Mouse (Mus musculus) hindbrain, embryonic 14.5 days (tissue): Measurements from ENCODE around the gene Atf6. TPM values are rescaled to one million over a fixed set of nuclear protein-coding genes. Genes with fewer than 3 reads are reported as not detected.

Experiments used
- ATAC-seq: fragments of 200-750 bp; cut with Nextera tagmentation; 2 replicates; pipeline ENCODE4 v1.8.0; 2017; ENCODE audit warnings: moderate number of reproducible peaks, mild to moderate bottlenecking, moderate TSS enrichment, moderate library complexity; ENCODE audit not compliant: low FRiP score
- DNase-seq: peaks from one replicate; pipeline ENCODE4 v3.0.0-alpha.2; 2015; ENCODE audit warnings: low spot score
- H3K27ac ChIP-seq: fragments of 300-500 bp; sonication (generic); 2 replicates; pipeline ENCODE4 v1.5.1; 2014; ENCODE audit warnings: mild to moderate bottlenecking, moderate library complexity
- H3K27me3 ChIP-seq: fragments of 300-500 bp; sonication (generic); 2 replicates; pipeline ENCODE4 v1.6.1; 2014; ENCODE audit warnings: mild to moderate bottlenecking, low read length, mixed read lengths; ENCODE audit not compliant: control insufficient read depth, insufficient read depth
- H3K36me3 ChIP-seq: fragments of 300-500 bp; sonication (generic); replicated peaks from 2 replicates; pipeline ENCODE4 v1.6.1; 2014; ENCODE audit not compliant: control insufficient read depth, insufficient read depth
- H3K4me1 ChIP-seq: fragments of 300-500 bp; sonication (generic); replicated peaks from 2 replicates; pipeline ENCODE4 v1.6.1; 2014; ENCODE audit warnings: antibody characterized with exemption, low read length, mixed read lengths; ENCODE audit not compliant: control insufficient read depth, insufficient read depth
- H3K4me2 ChIP-seq: fragments of 300-500 bp; sonication (generic); replicated peaks from 2 replicates; pipeline ENCODE4 v1.6.1; 2014; ENCODE audit warnings: mild to moderate bottlenecking, moderate library complexity
- H3K4me3 ChIP-seq: fragments of 300-500 bp; sonication (generic); replicated peaks from 2 replicates; pipeline ENCODE4 v1.5.1; 2014; ENCODE audit warnings: mild to moderate bottlenecking, low read length
- H3K9ac ChIP-seq: fragments of 300-500 bp; sonication (generic); 2 replicates; pipeline ENCODE4 v1.6.1; 2014
- H3K9me3 ChIP-seq: fragments of 300-500 bp; sonication (generic); 2 replicates; pipeline ENCODE4 v1.6.1; 2016; ENCODE audit warnings: low read length; ENCODE audit not compliant: control insufficient read depth
- WGBS: fragments of 180-500 bp; shearing (Covaris S2); extraction: QIAGEN DNeasy Blood & Tissue Kit; methylation state at CpG from one replicate; pipeline ENCODE4 v1.1.7; 2014; 5-methylcytosine and 5-hydroxymethylcytosine counted together
- polyA plus RNA-seq: library from polyadenylated mRNA; unstranded; fragments of >200 nt; fragmentation: Nextera tagmentation; extraction: Ambion mirVana; gene quantifications from 2 replicates; pipeline ENCODE4 v1.2.1, GENCODE M21; 2014

The Atf6 gene
- polyA plus RNA-seq, 1 experiment from 2014 or later = 9.9 TPM

DNA sequence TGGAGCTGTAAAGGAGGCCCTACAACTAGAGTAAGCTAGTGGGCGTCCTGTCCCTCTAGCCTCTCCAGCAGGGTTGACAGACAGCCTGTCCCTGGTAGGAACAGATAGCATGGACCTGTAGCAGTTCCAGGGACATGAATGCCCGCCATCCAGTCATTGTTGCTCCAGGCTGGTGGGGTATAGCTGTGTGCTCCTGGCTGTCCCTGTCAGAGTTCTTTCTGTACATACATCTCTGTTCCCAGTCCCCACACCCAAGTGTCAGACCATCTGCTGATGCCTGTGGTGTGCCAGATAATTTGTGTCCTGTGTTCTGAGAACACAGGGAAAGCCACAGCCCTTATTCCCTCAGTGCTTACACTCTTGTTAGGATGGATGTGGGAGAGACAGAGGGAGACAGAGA lies 187.9 kb downstream of the Atf6 start:
- Histone ChIP-seq H3K27me3 (no peaks in the 10 kb centered on the region), H3K4me3 (no peak overlapping the region), H3K27ac (no peak overlapping the region), H3K4me1 (no peaks in the 10 kb centered on the region), H3K4me2 (no peak overlapping the region), H3K9ac (no peak overlapping the region), H3K9me3 (no peaks in the 10 kb centered on the region), H3K36me3 (0 out of 2 replicates have a peak, but pooled peaks cover 7% of the 10 kb centered on the region)
- DNase-seq (no peak), ATAC-seq (no peak)
- 88% methylated on average over 2 of the region's 2 CpGs for WGBS

- Histone ChIP-seq H3K4me1 (0 out of 2 replicates have a peak, but pooled peaks cover 3% of the 10 kb centered on the region), H3K9ac (no peak overlapping the region), H3K36me3 (0 out of 2 replicates have a peak, but pooled peaks cover 7% of the 10 kb centered on the region), H3K27me3 (no peaks in the 10 kb centered on the region), H3K4me3 (no peak overlapping the region), H3K4me2 (no peak overlapping the region), H3K27ac (no peak overlapping the region), H3K9me3 (no peaks in the 10 kb centered on the region)
- DNase-seq (no peak), ATAC-seq (no peak)
- WGBS = 59% methylated on average over 4 of the region's 4 CpGs
Measured at GRCm38 (mm10) chr1:170678861-170679260, 188.7 kb downstream of the Atf6 start.

GRCm38 (mm10) chr1:170677681-170678080 lies 189.9 kb downstream of the Atf6 start:
- H3K4me3 ChIP-seq = no peak overlapping the region
- no peaks in the 10 kb centered on the region for H3K9me3 ChIP-seq
- 0 out of 2 replicates have a peak, but pooled peaks cover 7% of the 10 kb centered on the region for H3K36me3 ChIP-seq
- no peaks in the 10 kb centered on the region for H3K27me3 ChIP-seq
- no peak overlapping the region for H3K4me2 ChIP-seq
- H3K9ac ChIP-seq = no peak overlapping the region
- 0 out of 2 replicates have a peak, but pooled peaks cover 3% of the 10 kb centered on the region for H3K4me1 ChIP-seq
- no peak for DNase-seq
- ATAC-seq = no peak
- WGBS = 94% methylated on average over 4 of the region's 4 CpGs
- no peak overlapping the region for H3K27ac ChIP-seq

DNA sequence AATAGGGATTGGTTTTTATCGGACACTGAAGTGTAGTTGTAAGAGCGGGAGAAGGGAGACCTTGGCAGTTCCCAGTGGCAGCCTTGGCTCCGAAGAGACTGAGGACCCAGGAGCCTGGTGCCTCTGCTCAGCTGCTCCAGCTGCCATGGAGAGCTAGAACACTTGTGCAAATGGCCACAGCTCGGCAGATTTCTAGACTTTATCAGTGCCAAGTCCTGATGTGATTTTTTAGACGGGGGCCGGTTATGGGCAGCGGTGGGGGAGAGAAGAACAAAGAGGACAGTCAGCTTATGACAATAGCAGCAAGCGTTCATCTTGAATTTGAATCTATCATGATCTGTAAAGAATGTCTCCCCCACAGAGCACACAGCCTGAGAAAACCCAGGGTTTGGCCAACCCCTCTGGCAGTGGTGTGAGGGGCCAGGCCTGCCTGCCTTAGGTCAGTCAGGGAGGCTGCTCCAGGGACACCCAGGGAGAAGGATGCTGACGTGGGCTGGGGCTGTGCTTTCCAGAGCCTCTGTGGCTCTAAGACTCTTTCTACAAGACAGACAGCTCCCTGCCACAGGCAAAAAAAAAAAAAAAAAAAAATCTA lies 193.3 kb downstream of the Atf6 start:
- DNase-seq (no peak), ATAC-seq (no peak)
- Histone ChIP-seq H3K4me2 (no peak overlapping the region), H3K27me3 (no peaks in the 10 kb centered on the region), H3K36me3 (peaks cover 8% of the 10 kb centered on the region; the same call in 1 of the 2 replicates), H3K4me3 (no peak overlapping the region), H3K27ac (no peak overlapping the region; the same call in 1 of the 2 replicates), H3K9me3 (no peaks in the 10 kb centered on the region), H3K9ac (no peak overlapping the region), H3K4me1 (0 out of 2 replicates have a peak, but pooled peaks cover 3% of the 10 kb centered on the region)
- 44% methylated on average over 9 of the region's 9 CpGs for WGBS

- no peak overlapping the region for H3K4me2 ChIP-seq
- H3K4me1 ChIP-seq = peaks cover 5% of the 10 kb centered on the region; the same call in 1 of the 2 replicates
- no peaks in the 10 kb centered on the region for H3K27me3 ChIP-seq
- ATAC-seq (no peak), DNase-seq (no peak)
- peaks cover 5% of the 10 kb centered on the region for H3K36me3 ChIP-seq
- H3K4me3 ChIP-seq = no peak overlapping the region
- H3K9me3 ChIP-seq = no peaks in the 10 kb centered on the region
- H3K27ac ChIP-seq = no peak overlapping the region
- H3K9ac ChIP-seq = no peak overlapping the region
- WGBS = 72% methylated on average over 7 of the region's 7 CpGs
Measured at GRCm38 (mm10) chr1:170665200-170665599, 202.4 kb downstream of the Atf6 start.

- ATAC-seq (no peak), DNase-seq (no peak)
- Histone ChIP-seq H3K27me3 (no peaks in the 10 kb centered on the region), H3K27ac (peak overlapping the region; percentile 12; the same call in 1 of the 2 replicates), H3K4me3 (no peak overlapping the region), H3K9me3 (no peaks in the 10 kb centered on the region), H3K36me3 (peaks cover 5% of the 10 kb centered on the region), H3K9ac (no peak overlapping the region), H3K4me2 (no peak overlapping the region), H3K4me1 (peaks cover 5% of the 10 kb centered on the region; the same call in 1 of the 2 replicates)
- 86% methylated on average over 11 of the region's 11 CpGs for WGBS
Measured at GRCm38 (mm10) chr1:170664620-170665185, 202.9 kb downstream of the Atf6 start.

GRCm38 (mm10) chr1:170659260-170659659 lies 208.3 kb downstream of the Atf6 start:
- Histone ChIP-seq H3K9ac (no peak overlapping the region), H3K27ac (no peak overlapping the region), H3K4me3 (no peak overlapping the region), H3K36me3 (peaks cover 5% of the 10 kb centered on the region; the same call in 1 of the 2 replicates), H3K4me2 (no peak overlapping the region), H3K27me3 (no peaks in the 10 kb centered on the region), H3K4me1 (no peaks in the 10 kb centered on the region; the same call in 1 of the 2 replicates), H3K9me3 (no peaks in the 10 kb centered on the region)
- WGBS = 87% methylated on average over 13 of the region's 13 CpGs
- ATAC-seq (no peak), DNase-seq (no peak)

DNA sequence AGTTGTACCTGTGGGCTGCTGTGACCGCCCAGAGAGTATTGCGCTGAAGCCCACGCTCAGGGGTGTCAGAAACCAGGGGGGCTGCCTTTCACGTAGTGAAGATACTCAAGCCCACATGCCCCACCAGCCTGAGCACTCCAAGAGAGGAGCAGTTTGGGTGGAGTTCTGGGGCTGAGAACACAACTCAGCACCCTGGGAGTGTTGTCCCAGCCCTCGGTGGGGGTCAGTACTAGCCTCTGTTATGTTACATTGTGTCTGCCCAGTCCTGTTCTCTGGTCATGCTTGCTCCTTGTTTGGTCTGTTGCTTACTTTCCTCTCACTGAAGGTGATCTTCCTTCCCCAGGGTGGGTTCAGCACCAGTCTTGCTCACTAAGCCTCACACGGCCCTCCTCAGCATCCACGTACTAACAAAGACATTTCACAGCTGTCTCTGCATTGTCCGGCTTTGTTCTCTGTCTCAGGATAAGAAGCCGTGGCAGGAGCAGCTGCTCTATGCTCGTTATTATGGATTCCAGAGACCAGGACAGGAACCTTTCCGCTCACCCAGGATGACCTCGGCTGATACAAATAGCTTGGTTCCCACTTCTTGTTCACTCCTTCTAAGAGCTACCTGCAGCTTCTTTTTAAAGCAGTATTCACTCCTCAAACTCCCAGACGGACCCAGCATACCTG lies 209.8 kb downstream of the Atf6 start:
- Histone ChIP-seq H3K27ac (no peak overlapping the region), H3K4me2 (no peak overlapping the region), H3K9me3 (no peaks in the 10 kb centered on the region), H3K9ac (no peak overlapping the region), H3K36me3 (peaks cover 5% of the 10 kb centered on the region; the same call in 1 of the 2 replicates), H3K4me1 (no peaks in the 10 kb centered on the region; the same call in 1 of the 2 replicates), H3K27me3 (no peaks in the 10 kb centered on the region), H3K4me3 (no peak overlapping the region)
- ATAC-seq (peak; percentile 28; the same call in 1 of the 2 replicates), DNase-seq (no peak)
- WGBS = 47% methylated on average over 13 of the region's 13 CpGs

DNA sequence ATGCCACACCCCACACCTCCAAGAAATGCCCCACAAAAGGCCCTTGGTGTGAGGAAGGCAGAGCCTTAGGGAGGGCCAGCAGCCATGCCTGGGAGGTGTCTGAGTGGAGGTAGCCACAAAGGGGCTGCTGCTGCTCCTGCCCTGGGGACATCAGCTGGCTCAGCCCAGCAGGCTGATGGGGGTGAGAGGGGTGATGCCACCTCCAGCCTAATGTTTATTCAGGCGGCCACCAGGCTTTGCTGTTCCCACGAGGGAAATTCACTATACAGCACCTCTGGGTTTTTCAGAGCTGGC lies 210.4 kb downstream of the Atf6 start:
- no peaks in the 10 kb centered on the region; the same call in 1 of the 2 replicates for H3K4me1 ChIP-seq
- no peak overlapping the region for H3K4me3 ChIP-seq
- WGBS = 48% methylated on average over 2 of the region's 2 CpGs
- H3K4me2 ChIP-seq = no peak overlapping the region
- peaks cover under 1% of the 10 kb centered on the region; the same call in 1 of the 2 replicates for H3K36me3 ChIP-seq
- H3K27me3 ChIP-seq = no peaks in the 10 kb centered on the region
- H3K27ac ChIP-seq = no peak overlapping the region
- DNase-seq (no peak), ATAC-seq (no peak)
- no peaks in the 10 kb centered on the region for H3K9me3 ChIP-seq
- no peak overlapping the region for H3K9ac ChIP-seq
